Mouse (Mus musculus) neutrophil, adult 5-6 weeks (primary cell): ENCODE results near the gene Hrasls5. TPM values are rescaled to one million over a fixed set of nuclear protein-coding genes. Genes with fewer than 3 reads are reported as not detected.

Experiments used
- ATAC-seq: fragments of 151-379, 151-347 bp; 2 replicates; pipeline ENCODE4 v1.8.0; 2017; ENCODE audit warnings: mild to moderate bottlenecking, moderate TSS enrichment; ENCODE audit not compliant: insufficient number of reproducible peaks, poor library complexity, low FRiP score, severe bottlenecking; ENCODE audit errors: extremely low read depth
- total RNA-seq: library from RNA; stranded (forward); fragments of 200-1000 nt; gene quantifications from 2 replicates; pipeline ENCODE4 v1.2.3, GENCODE M21; 2017

The Hrasls5 gene
- total RNA-seq, 1 experiment from 2014 or later, result not detected

GRCm38 (mm10) chr19:7605930-7606783, 6.2 kb upstream of the Hrasls5 start:
- no peak for ATAC-seq

DNA sequence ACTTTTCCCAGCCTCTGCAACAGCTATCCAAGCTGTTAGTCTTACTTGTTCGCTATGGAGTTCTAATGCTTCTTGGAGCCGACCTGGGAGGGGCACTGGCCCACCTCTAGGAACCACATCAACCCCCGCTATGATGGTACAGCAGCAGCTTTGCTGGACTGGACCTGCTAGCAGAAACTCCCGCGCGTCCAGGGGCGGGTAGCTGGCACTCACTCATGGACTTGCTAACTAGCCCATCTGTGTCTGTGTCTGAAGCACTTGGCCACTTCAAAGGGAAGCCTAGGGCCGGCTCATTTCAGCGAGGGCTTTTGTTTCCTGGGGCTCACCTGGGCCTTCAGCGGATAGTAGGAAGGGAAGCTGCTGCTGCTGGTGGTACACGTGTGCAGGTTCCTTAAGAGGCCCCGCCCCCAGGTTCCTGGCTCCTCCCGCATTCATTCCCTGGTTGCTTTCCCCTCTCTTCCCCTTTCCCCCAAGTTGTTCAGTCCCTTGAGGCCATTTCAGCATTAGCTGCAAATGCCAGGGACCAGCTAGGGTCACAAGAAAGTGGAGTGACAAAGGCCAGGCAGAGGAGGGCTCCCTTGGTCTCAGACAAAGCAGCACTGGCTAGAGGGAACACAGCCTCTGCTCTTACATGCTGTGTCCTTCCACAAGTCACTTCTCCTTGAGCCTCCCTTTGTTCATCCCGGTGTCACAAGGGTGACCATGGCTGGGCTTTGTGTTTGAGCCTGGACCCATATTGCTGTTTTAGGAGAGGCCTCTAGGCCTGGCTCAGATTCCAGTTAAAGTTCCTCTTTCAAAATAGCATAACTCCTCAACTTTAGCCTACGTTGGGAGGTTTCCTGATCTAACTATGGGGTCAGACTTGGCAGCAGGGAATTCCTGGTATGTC, 5.3 kb upstream of the Hrasls5 start, which contains the start of gene Lgals12:
Gene Lgals12 (minus strand): TSS at position 393 of the 889 bp plus-strand sequence.
- ATAC-seq, result no peak

DNA sequence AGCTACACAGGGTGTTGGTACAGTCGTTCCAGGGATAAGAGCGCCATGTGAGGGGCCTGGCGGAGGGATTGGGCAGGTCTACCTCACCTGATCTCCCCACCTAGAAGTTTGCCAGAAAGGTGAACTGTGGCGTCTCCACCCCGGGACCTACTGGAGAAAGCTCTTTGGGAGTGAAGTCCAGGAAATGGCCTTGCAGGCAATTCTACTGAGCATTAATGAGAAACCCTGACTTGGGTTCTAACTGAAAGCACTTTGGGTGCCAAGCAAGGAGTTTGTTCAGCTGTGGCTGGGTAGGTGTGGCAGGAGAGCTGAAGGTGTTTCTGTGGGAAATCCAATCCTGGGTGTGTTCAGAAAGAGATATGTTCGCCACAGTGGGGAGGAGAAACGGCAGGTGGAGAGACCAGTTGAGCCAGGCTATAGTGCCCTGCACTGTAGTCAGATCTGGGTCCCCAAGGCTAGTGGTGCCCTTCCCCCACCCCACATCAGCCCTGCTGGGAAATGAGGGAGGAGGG, 4.6 kb upstream of the Hrasls5 start:
- no peak for ATAC-seq

DNA sequence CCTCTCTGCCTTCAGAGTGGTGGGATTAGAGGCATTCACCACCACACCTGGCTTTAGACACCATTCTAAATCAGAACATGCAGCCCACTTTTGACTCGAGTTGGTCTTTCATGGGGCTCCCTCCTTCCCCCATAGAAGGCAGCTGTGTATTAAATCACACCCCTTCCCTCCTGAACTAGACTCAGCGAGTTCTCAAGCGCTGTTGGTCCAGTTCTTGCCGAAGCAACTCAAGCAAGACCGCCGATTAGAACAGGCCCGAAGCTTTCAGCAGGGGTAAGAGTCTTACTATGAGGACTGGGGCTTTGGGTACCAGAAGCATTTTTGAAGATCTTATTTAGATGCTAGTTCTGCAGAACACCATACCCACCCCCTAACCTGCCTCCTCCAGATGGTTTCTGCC, 810 bp downstream of the Hrasls5 start:
- no peak for ATAC-seq

GRCm38 (mm10) chr19:7616231-7616930, 4.0 kb downstream of the Hrasls5 start:
- ATAC-seq, result no peak

GRCm38 (mm10) chr19:7617085-7617484, 4.7 kb downstream of the Hrasls5 start:
- ATAC-seq, result no peak

- 0 out of 2 replicates have a peak, but pooled peaks have one; percentile 16 for ATAC-seq
These were observed 5.4 kb downstream of the Hrasls5 start for GRCm38 (mm10) chr19:7617696-7618095.

GRCm38 (mm10) chr19:7633021-7633420, 20.7 kb downstream of the Hrasls5 start:
- ATAC-seq, result no peak

GRCm38 (mm10) chr19:7633786-7634185, 21.4 kb downstream of the Hrasls5 start:
- no peak for ATAC-seq

DNA sequence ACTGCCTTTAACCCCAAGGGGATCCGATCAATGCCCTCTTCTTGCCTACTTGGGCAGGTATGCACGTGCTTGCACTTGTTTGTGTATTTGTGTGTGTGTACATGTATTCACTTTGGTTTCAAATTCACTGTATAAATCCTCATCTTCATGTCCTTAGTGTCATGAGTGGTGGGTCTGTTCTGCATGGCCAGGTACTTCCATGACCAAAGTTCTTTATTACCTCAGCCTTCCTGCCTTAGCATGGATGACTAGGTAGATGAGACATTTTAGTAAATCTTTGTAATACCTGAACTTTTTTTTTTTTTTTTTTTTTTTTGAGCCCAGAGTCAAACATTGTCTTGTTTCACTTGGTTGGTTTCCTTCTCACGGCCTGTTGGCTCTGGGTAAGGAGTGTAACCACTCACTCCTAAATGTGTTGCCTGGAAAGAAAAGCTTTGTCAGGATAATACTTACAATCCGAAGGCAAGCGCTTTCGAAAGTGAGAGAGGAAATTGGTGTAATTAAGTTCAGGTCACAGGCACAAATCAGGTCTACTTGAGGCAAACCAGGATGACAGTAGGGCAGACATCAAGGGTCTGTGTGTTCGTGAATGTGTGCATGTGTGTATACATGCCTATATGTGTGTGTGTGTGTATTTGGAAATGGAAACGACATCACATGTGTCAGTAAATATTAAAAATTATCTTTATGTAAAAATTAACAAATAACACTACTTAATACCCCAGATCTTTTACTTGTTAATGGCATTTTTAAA, 36.7 kb downstream of the Hrasls5 start:
- no peak for ATAC-seq

- ATAC-seq, result no peak
These were observed 59.7 kb downstream of the Hrasls5 start for GRCm38 (mm10) chr19:7672033-7672432.

DNA sequence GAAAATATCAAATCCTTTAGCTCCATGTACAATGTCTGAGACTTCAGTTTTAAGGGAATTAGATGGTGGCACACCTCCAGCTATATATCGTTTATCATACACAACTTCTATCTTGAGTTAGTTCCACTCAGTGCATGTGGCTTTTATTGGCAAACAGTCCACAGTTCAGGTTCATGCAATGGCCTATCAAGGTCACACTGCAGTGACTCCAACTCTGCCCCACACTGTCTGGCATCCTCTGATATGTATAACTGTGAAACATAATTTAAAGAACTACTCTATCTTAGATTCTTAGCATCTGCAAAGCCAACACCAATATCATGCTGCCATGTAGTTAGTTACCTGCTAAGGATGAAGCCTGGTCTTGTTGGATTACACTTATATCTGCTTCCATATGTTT, 75.6 kb downstream of the Hrasls5 start:
- no peak for ATAC-seq

Other genes with a start within 250 kb of the Hrasls5 start
- 8.7 and 9.3 TPM in 2 replicates for gene Spindoc, start 229.5 kb upstream of the Hrasls5 start, total RNA-seq
- 2.5 and 2.8 TPM in 2 replicates for gene 2700081O15Rik, start 194.9 kb upstream of the Hrasls5 start, total RNA-seq
- gene Rtn3, start 129.3 kb upstream of the Hrasls5 start, total RNA-seq, result 69.4 and 71.8 TPM in 2 replicates
- gene Atl3, start 118.5 kb upstream of the Hrasls5 start, total RNA-seq, result 35.8 and 36.1 TPM in 2 replicates
- 13.8 and 16.7 TPM in 2 replicates for gene Pla2g16, start 55.1 kb upstream of the Hrasls5 start, total RNA-seq
- not detected in 2 replicates for gene Lgals12, start 5.3 kb upstream of the Hrasls5 start, total RNA-seq
- 0.12 TPM in 1 of 2 replicates, not detected in the other for gene Slc22a19, start 98.8 kb downstream of the Hrasls5 start, total RNA-seq
- not detected in 2 replicates for gene Slc22a26, start 190.1 kb downstream of the Hrasls5 start, total RNA-seq